ENCODE assay signal across 9 mouse cellular contexts in genomic region chr2:32078522-32078921, GRCm38 (mm10). TPM values are rescaled to one million over a fixed set of nuclear protein-coding genes. Genes with fewer than 3 reads are reported as not detected.
DNase-seq lines count a peak whose midpoint lies in the region; ATAC-seq and TF ChIP-seq lines count a peak whose summit lies in the region.
"Had no signal": no experiment of that assay in that cellular context is flagged by ENCODE, and none has a peak within 500 bp of the region (broad histone marks: within the 10 kb centered on the region; RNA-seq: fewer than 3 reads in every experiment).

No protein-coding gene starts in this region.

- ATAC-seq in heart, postnatal 0 days (ENCODE audit: insufficient read depth, low read depth) = peak; percentile 49
- ATAC-seq in lung, embryonic 15.5 days (ENCODE audit: borderline replicate concordance, extremely low read depth, low FRiP score, low TSS enrichment) = peak; percentile 44; the same call in 1 of the 2 replicates
- no peak for ATAC-seq in forebrain, postnatal 0 days
- ATAC-seq in forebrain, embryonic 14.5 days = no peak

- no peak for TF ChIP-seq POLR2A in testis, adult 2 months (IDR thresholded peaks at IDR 0.05; ENCODE audit: control insufficient read depth, low read depth, low read length)

- H3K4me1 ChIP-seq in testis, adult 2 months (ENCODE audit: control insufficient read depth, insufficient read depth, low read length) = peaks cover 13% of the 10 kb centered on the region
- H3K4me1 ChIP-seq in heart, postnatal 0 days (ENCODE audit: control insufficient read depth, insufficient read depth) = peaks cover 46% of the 10 kb centered on the region
- peaks cover 13% of the 10 kb centered on the region for H3K4me1 ChIP-seq in lung, embryonic 15.5 days
- no peaks in the 10 kb centered on the region for H3K4me1 ChIP-seq in forebrain, postnatal 0 days (ENCODE audit: insufficient read depth)
- H3K4me1 ChIP-seq in forebrain, embryonic 14.5 days (ENCODE audit: control insufficient read depth, insufficient read depth, low read length) = 0 out of 2 replicates have a peak, but pooled peaks cover 2% of the 10 kb centered on the region

- TF ChIP-seq CTCF in testis, adult 2 months (IDR thresholded peaks at IDR 0.05; ENCODE audit: control insufficient read depth, insufficient read depth, insufficient replicate concordance, low read depth, low read length) = no peak
- no peak for TF ChIP-seq CTCF in heart, postnatal 0 days (IDR thresholded peaks at IDR 0.05; ENCODE audit: low read depth)
- no peak for TF ChIP-seq CTCF in forebrain, postnatal 0 days (IDR thresholded peaks at IDR 0.05; ENCODE audit: low read depth)

- 9% methylated on average over 8 of the region's 8 CpGs for WGBS in heart, postnatal 0 days
- 41% methylated on average over 8 of the region's 8 CpGs for WGBS in lung, embryonic 15.5 days
- WGBS in forebrain, postnatal 0 days = 58% methylated on average over 8 of the region's 8 CpGs
- WGBS in forebrain, embryonic 14.5 days = 56% methylated on average over 8 of the region's 8 CpGs

- peak overlapping the region; percentile 15 for H3K27ac ChIP-seq in testis, adult 2 months (ENCODE audit: control insufficient read depth, insufficient read depth, low read depth, low read length)
- H3K27ac ChIP-seq in heart, postnatal 0 days (ENCODE audit: low read depth) = peak overlapping the region; percentile 90
- H3K27ac ChIP-seq in lung, embryonic 15.5 days = peak overlapping the region; percentile 80
- no peak overlapping the region for H3K27ac ChIP-seq in forebrain, postnatal 0 days (ENCODE audit: low read depth, low read length)
- H3K27ac ChIP-seq in forebrain, embryonic 14.5 days (ENCODE audit: low read depth, low read length) = no peak overlapping the region

- peak overlapping the region; percentile 97 for H3K4me2 ChIP-seq in heart, postnatal 0 days (ENCODE audit: low read depth, low read length)
- H3K4me2 ChIP-seq in lung, embryonic 15.5 days = 0 out of 2 replicates have a peak overlapping the region, but pooled peaks have one; percentile 19
- H3K4me2 ChIP-seq in forebrain, postnatal 0 days (ENCODE audit: low read depth) = no peak overlapping the region
- H3K4me2 ChIP-seq in forebrain, embryonic 14.5 days (ENCODE audit: low read length) = no peak overlapping the region
- H3K4me2 ChIP-seq: limb, embryonic 15.5 days had no signal

- H3K4me3 ChIP-seq in testis, adult 2 months (ENCODE audit: control insufficient read depth, low read depth, low read length) = peak overlapping the region; percentile 76
- H3K4me3 ChIP-seq in heart, postnatal 0 days (ENCODE audit: low read depth, low read length) = peak overlapping the region; percentile 67
- no peak overlapping the region for H3K4me3 ChIP-seq in lung, embryonic 15.5 days
- H3K4me3 ChIP-seq in forebrain, postnatal 0 days (ENCODE audit: low read depth, low read length) = no peak overlapping the region
- H3K4me3 ChIP-seq in forebrain, embryonic 14.5 days (ENCODE audit: low read depth, low read length) = no peak overlapping the region
- H3K4me3 ChIP-seq: limb, embryonic 15.5 days had no signal

- DNase-seq in testis, postnatal 14 days (ENCODE audit: low spot score) = no peak
- DNase-seq in heart, postnatal 0 days (ENCODE audit: low spot score) = no peak
- DNase-seq in thymus, postnatal 36 days = peak; percentile 81 to 89
- no peak for DNase-seq in forebrain, postnatal 0 days
- DNase-seq in ovary, postnatal 10 days (ENCODE audit: low spot score) = no peak
- DNase-seq in forebrain, embryonic 14.5 days (ENCODE audit: low spot score) = no peak

- no peak for TF ChIP-seq EP300 in heart, postnatal 0 days (IDR thresholded peaks at IDR 0.05; ENCODE audit: low read depth)

- H3K9me3 ChIP-seq in heart, postnatal 0 days (replicated peaks; ENCODE audit: control insufficient read depth, low read length) = no peaks in the 10 kb centered on the region
- no peaks in the 10 kb centered on the region for H3K9me3 ChIP-seq in lung, embryonic 15.5 days
- no peaks in the 10 kb centered on the region for H3K9me3 ChIP-seq in forebrain, postnatal 0 days (ENCODE audit: low read length)
- H3K9me3 ChIP-seq in forebrain, embryonic 14.5 days (replicated peaks; ENCODE audit: control insufficient read depth, low read length) = no peaks in the 10 kb centered on the region
- H3K9me3 ChIP-seq: limb, embryonic 15.5 days had no signal

- H3K27me3 ChIP-seq in testis, adult 2 months (ENCODE audit: control insufficient read depth, insufficient read depth, low read length) = no peaks in the 10 kb centered on the region
- H3K27me3 ChIP-seq in heart, postnatal 0 days (ENCODE audit: control insufficient read depth, insufficient read depth, low read length) = no peaks in the 10 kb centered on the region
- H3K27me3 ChIP-seq in lung, embryonic 15.5 days = peaks cover 20% of the 10 kb centered on the region
- peaks cover 19% of the 10 kb centered on the region for H3K27me3 ChIP-seq in forebrain, postnatal 0 days (ENCODE audit: insufficient read depth, low read length)
- peaks cover 22% of the 10 kb centered on the region for H3K27me3 ChIP-seq in forebrain, embryonic 14.5 days (replicated peaks; ENCODE audit: control insufficient read depth, insufficient read depth, low read length)

- H3K9ac ChIP-seq in heart, postnatal 0 days (replicated peaks; ENCODE audit: low read depth, low read length) = peak overlapping the region; percentile 45; the same call in 1 of the 2 replicates
- H3K9ac ChIP-seq in lung, embryonic 15.5 days = no peak overlapping the region
- no peak overlapping the region for H3K9ac ChIP-seq in forebrain, postnatal 0 days
- no peak overlapping the region for H3K9ac ChIP-seq in forebrain, embryonic 14.5 days (ENCODE audit: low read length)
- H3K9ac ChIP-seq: limb, embryonic 15.5 days had no signal

- no peaks in the 10 kb centered on the region for H3K36me3 ChIP-seq in testis, adult 2 months (ENCODE audit: control insufficient read depth, insufficient read depth, low read length)
- no peaks in the 10 kb centered on the region for H3K36me3 ChIP-seq in heart, postnatal 0 days (replicated peaks; ENCODE audit: control insufficient read depth, insufficient read depth, low read length)
- no peaks in the 10 kb centered on the region for H3K36me3 ChIP-seq in lung, embryonic 15.5 days
- H3K36me3 ChIP-seq in forebrain, postnatal 0 days (ENCODE audit: insufficient read depth) = no peaks in the 10 kb centered on the region
- H3K36me3 ChIP-seq in forebrain, embryonic 14.5 days (ENCODE audit: control insufficient read depth, insufficient read depth, low read length) = no peaks in the 10 kb centered on the region
- H3K36me3 ChIP-seq: limb, embryonic 15.5 days had no signal

RNA-seq across cellular contexts. Expression of gene Fam78a, which starts 6.1 kb away (rescaled TPM):
- polyA plus RNA-seq in testis, adult 2 months (2012; rRNA removed) = 276 and 286 TPM in 2 replicates
- total RNA-seq in heart, postnatal 0 days (2014; rRNA removed; ENCODE audit: low replicate concordance) = 28.7 and 34.9 TPM in 2 replicates
- 14.6 and 18.0 TPM in 2 replicates for polyA plus RNA-seq in heart, postnatal 0 days (2015; fragmentation: Nextera tagmentation; extraction: Ambion mirVana)
- polyA plus RNA-seq in lung, embryonic 15.5 days (2015; fragmentation: Nextera tagmentation; extraction: Ambion mirVana) = 4.6 and 5.8 TPM in 2 replicates
- 0.38 and 0.62 TPM in 2 replicates for total RNA-seq in forebrain, postnatal 0 days (2014; rRNA removed)
- 0.38 and 0.39 TPM in 2 replicates for polyA plus RNA-seq in forebrain, postnatal 0 days (2015; fragmentation: Nextera tagmentation; extraction: Ambion mirVana)
- 0.34 and 0.66 TPM in 2 replicates for polyA plus RNA-seq in forebrain, embryonic 14.5 days (2014; fragmentation: Nextera tagmentation; extraction: Ambion mirVana)

RNA-seq across cellular contexts. Expression of gene Plpp7, which starts 16.8 kb away (rescaled TPM):
- polyA plus RNA-seq in testis, adult 2 months (2012; rRNA removed) = 4.6 and 4.7 TPM in 2 replicates
- 30.7 and 56.3 TPM in 2 replicates for total RNA-seq in heart, postnatal 0 days (2014; rRNA removed; ENCODE audit: low replicate concordance)
- 23.4 and 24.0 TPM in 2 replicates for polyA plus RNA-seq in heart, postnatal 0 days (2015; fragmentation: Nextera tagmentation; extraction: Ambion mirVana)
- 3.9 and 4.2 TPM in 2 replicates for polyA plus RNA-seq in lung, embryonic 15.5 days (2015; fragmentation: Nextera tagmentation; extraction: Ambion mirVana)
- 21.5 and 28.6 TPM in 2 replicates for total RNA-seq in forebrain, postnatal 0 days (2014; rRNA removed)
- polyA plus RNA-seq in forebrain, postnatal 0 days (2015; fragmentation: Nextera tagmentation; extraction: Ambion mirVana) = 23.4 and 24.0 TPM in 2 replicates
- 11.3 and 16.1 TPM in 2 replicates for polyA plus RNA-seq in forebrain, embryonic 14.5 days (2014; fragmentation: Nextera tagmentation; extraction: Ambion mirVana)

Comparison
In these comparisons a context has a peak if more than half of its experiments do, and no peak if none do; other contexts are left out.
1. H3K27ac ChIP-seq: peak in testis, adult 2 months (single experiment), heart, postnatal 0 days (single experiment) and lung, embryonic 15.5 days (single experiment); none in forebrain, postnatal 0 days (single experiment) and forebrain, embryonic 14.5 days (single experiment).
2. H3K4me3 ChIP-seq: peak in testis, adult 2 months (single experiment) and heart, postnatal 0 days (single experiment); none in lung, embryonic 15.5 days (single experiment), forebrain, postnatal 0 days (single experiment) and forebrain, embryonic 14.5 days (single experiment).
3. DNase-seq: peak in thymus, postnatal 36 days (2 of 2); none in testis, postnatal 14 days (single experiment), heart, postnatal 0 days (single experiment), forebrain, postnatal 0 days (single experiment), ovary, postnatal 10 days (single experiment) and forebrain, embryonic 14.5 days (single experiment).
4. ATAC-seq: peak in heart, postnatal 0 days (single experiment) and lung, embryonic 15.5 days (single experiment); none in forebrain, postnatal 0 days (single experiment) and forebrain, embryonic 14.5 days (single experiment).
5. H3K4me2 ChIP-seq: peak in heart, postnatal 0 days (single experiment) and lung, embryonic 15.5 days (single experiment); none in forebrain, postnatal 0 days (single experiment) and forebrain, embryonic 14.5 days (single experiment).
6. RNA of gene Fam78a, which starts 6.1 kb away (polyA plus RNA-seq): 276 to 286 TPM in testis, adult 2 months; 14.6 to 18.0 TPM in heart, postnatal 0 days, 4.6 to 5.8 TPM in lung, embryonic 15.5 days, 0.38 to 0.39 TPM in forebrain, postnatal 0 days and 0.34 to 0.66 TPM in forebrain, embryonic 14.5 days; every median in the first group is over 10 times any median in the second.